Mouse (Mus musculus) forebrain, embryonic 14.5 days (tissue): ENCODE results near the gene Ptges. TPM values are rescaled to one million over a fixed set of nuclear protein-coding genes. Genes with fewer than 3 reads are reported as not detected.
"Not testable (repeated sequence)": the region's sequence is repeated elsewhere in the genome, so short reads cannot be mapped to it uniquely, and the experiment has no call there.

Source experiments
- ATAC-seq: fragments of 200-750 bp; cut with Nextera tagmentation; 2 replicates; pipeline ENCODE4 v1.8.0; 2017; ENCODE audit warnings: mild to moderate bottlenecking, moderate library complexity
- DNase-seq: peaks from one replicate; pipeline ENCODE4 v3.0.0-alpha.2; 2015; ENCODE audit warnings: low spot score
- H3K27ac ChIP-seq: fragments of 300-500 bp; sonication (generic); 2 replicates; pipeline ENCODE4 v1.5.1; 2014; ENCODE audit warnings: low read depth, mild to moderate bottlenecking, control low read depth, low read length, moderate library complexity
- H3K27me3 ChIP-seq: fragments of 300-500 bp; sonication (generic); replicated peaks from 2 replicates; pipeline ENCODE4 v1.6.1; 2014; ENCODE audit warnings: low read length, control low read depth, mixed read lengths; ENCODE audit not compliant: control insufficient read depth, insufficient read depth
- H3K36me3 ChIP-seq: fragments of 300-500 bp; sonication (generic); 2 replicates; pipeline ENCODE4 v1.6.1; 2014; ENCODE audit warnings: low read length, control low read depth; ENCODE audit not compliant: control insufficient read depth, insufficient read depth
- H3K4me1 ChIP-seq: fragments of 300-500 bp; sonication (generic); 2 replicates; pipeline ENCODE4 v1.6.1; 2014; ENCODE audit warnings: antibody characterized with exemption, low read length, control low read depth; ENCODE audit not compliant: control insufficient read depth, insufficient read depth
- H3K4me2 ChIP-seq: fragments of 300-500 bp; sonication (generic); 2 replicates; pipeline ENCODE4 v1.6.1; 2014; ENCODE audit warnings: mild to moderate bottlenecking, control low read depth, low read length
- H3K4me3 ChIP-seq: fragments of 300-500 bp; sonication (generic); 2 replicates; pipeline ENCODE4 v1.5.1; 2014; ENCODE audit warnings: low read depth, low read length, control low read depth
- H3K9ac ChIP-seq: fragments of 300-500 bp; sonication (generic); 2 replicates; pipeline ENCODE4 v1.6.1; 2014; ENCODE audit warnings: mild to moderate bottlenecking, low read length, control low read depth, moderate library complexity
- H3K9me3 ChIP-seq: fragments of 300-500 bp; sonication (generic); replicated peaks from 2 replicates; pipeline ENCODE4 v1.6.1; 2016; ENCODE audit warnings: low read length, control low read depth, mixed read lengths; ENCODE audit not compliant: control insufficient read depth
- WGBS: fragments of 180-500 bp; shearing (Covaris S2); extraction: QIAGEN DNeasy Blood & Tissue Kit; methylation state at CpG from one replicate; pipeline ENCODE4 v1.1.7; 2014; 5-methylcytosine and 5-hydroxymethylcytosine counted together
- polyA plus RNA-seq: library from polyadenylated mRNA; unstranded; fragments of >200 nt; fragmentation: Nextera tagmentation; extraction: Ambion mirVana; gene quantifications from 2 replicates; pipeline ENCODE4 v1.2.1, GENCODE M21; 2014

Gene Ptges
- polyA plus RNA-seq, 1 experiment from 2014 or later, result 2.6 TPM

GRCm38 (mm10) chr2:30933917-30934450 lies 4.3 kb upstream of the Ptges start:
- Histone ChIP-seq H3K36me3 (no peaks in the 10 kb centered on the region), H3K4me3 (no peak overlapping the region), H3K27me3 (no peaks in the 10 kb centered on the region), H3K9me3 (no peaks in the 10 kb centered on the region), H3K4me2 (no peak overlapping the region), H3K9ac (no peak overlapping the region), H3K4me1 (no peaks in the 10 kb centered on the region), H3K27ac (no peak overlapping the region)
- peak; percentile 86 for DNase-seq
- no peak for ATAC-seq
- WGBS, result 23% methylated on average over 7 of the region's 7 CpGs

- Histone ChIP-seq H3K9ac (no peak overlapping the region), H3K27ac (no peak overlapping the region), H3K4me3 (no peak overlapping the region), H3K27me3 (no peaks in the 10 kb centered on the region), H3K9me3 (no peaks in the 10 kb centered on the region), H3K36me3 (no peaks in the 10 kb centered on the region), H3K4me2 (no peak overlapping the region), H3K4me1 (no peaks in the 10 kb centered on the region)
- WGBS, result 65% methylated on average over 6 of the region's 6 CpGs
- DNase-seq (no peak), ATAC-seq (no peak)
Observed at GRCm38 (mm10) chr2:30933032-30933431, 3.4 kb upstream of the Ptges start.

GRCm38 (mm10) chr2:30931922-30932321 lies 2.3 kb upstream of the Ptges start:
- H3K27ac ChIP-seq, result no peak overlapping the region
- ATAC-seq (no peak), DNase-seq (no peak)
- WGBS, result 76% methylated on average over 3 of the region's 3 CpGs
- H3K4me2 ChIP-seq, result no peak overlapping the region
- no peaks in the 10 kb centered on the region for H3K36me3 ChIP-seq
- H3K9ac ChIP-seq, result no peak overlapping the region
- H3K4me1 ChIP-seq, result no peaks in the 10 kb centered on the region
- no peaks in the 10 kb centered on the region for H3K9me3 ChIP-seq
- H3K27me3 ChIP-seq, result no peaks in the 10 kb centered on the region
- H3K4me3 ChIP-seq, result no peak overlapping the region

- H3K36me3 ChIP-seq, H3K4me2 ChIP-seq, H3K4me1 ChIP-seq, H3K9me3 ChIP-seq, H3K27ac ChIP-seq, DNase-seq, H3K4me3 ChIP-seq, H3K27me3 ChIP-seq, ATAC-seq, H3K9ac ChIP-seq: not testable (repeated sequence)
- WGBS, result 87% methylated on average over 2 of the region's 2 CpGs
Observed at GRCm38 (mm10) chr2:30930846-30931245, 1.2 kb upstream of the Ptges start.

GRCm38 (mm10) chr2:30928893-30929482 lies 675 bp downstream of the Ptges start:
- Histone ChIP-seq H3K4me3 (no peak overlapping the region), H3K9me3 (no peaks in the 10 kb centered on the region), H3K36me3 (no peaks in the 10 kb centered on the region), H3K27me3 (no peaks in the 10 kb centered on the region), H3K4me1 (no peaks in the 10 kb centered on the region), H3K9ac (peak overlapping the region; percentile 50; the same call in 1 of the 2 replicates), H3K4me2 (peak overlapping the region; percentile 57), H3K27ac (no peak overlapping the region)
- ATAC-seq (no peak), DNase-seq (no peak)
- 29% methylated on average over 12 of the region's 12 CpGs for WGBS

GRCm38 (mm10) chr2:30927844-30928628 lies 1.6 kb downstream of the Ptges start:
- DNase-seq (peak; percentile 89), ATAC-seq (peak; percentile 64)
- Histone ChIP-seq H3K27me3 (no peaks in the 10 kb centered on the region), H3K27ac (no peak overlapping the region), H3K4me1 (no peaks in the 10 kb centered on the region), H3K9me3 (no peaks in the 10 kb centered on the region), H3K4me2 (no peak overlapping the region), H3K36me3 (no peaks in the 10 kb centered on the region), H3K9ac (no peak overlapping the region), H3K4me3 (no peak overlapping the region)
- WGBS, result 21% methylated on average over 14 of the region's 14 CpGs

GRCm38 (mm10) chr2:30927151-30927781 lies 2.4 kb downstream of the Ptges start:
- Histone ChIP-seq H3K9ac (no peak overlapping the region), H3K36me3 (no peaks in the 10 kb centered on the region), H3K27me3 (no peaks in the 10 kb centered on the region), H3K9me3 (no peaks in the 10 kb centered on the region), H3K4me3 (no peak overlapping the region), H3K27ac (no peak overlapping the region), H3K4me2 (no peak overlapping the region), H3K4me1 (no peaks in the 10 kb centered on the region)
- no peak for DNase-seq
- ATAC-seq, result no peak
- WGBS, result 75% methylated on average over 9 of the region's 9 CpGs

GRCm38 (mm10) chr2:30926381-30926780 lies 3.3 kb downstream of the Ptges start:
- WGBS, result 85% methylated on average over 4 of the region's 4 CpGs
- Histone ChIP-seq H3K4me3 (no peak overlapping the region), H3K27ac (no peak overlapping the region)

GRCm38 (mm10) chr2:30925181-30925580 lies 4.5 kb downstream of the Ptges start:
- Histone ChIP-seq H3K4me2 (no peak overlapping the region), H3K27me3 (no peaks in the 10 kb centered on the region), H3K36me3 (no peaks in the 10 kb centered on the region), H3K4me1 (no peaks in the 10 kb centered on the region), H3K4me3 (no peak overlapping the region), H3K27ac (no peak overlapping the region), H3K9me3 (no peaks in the 10 kb centered on the region), H3K9ac (no peak overlapping the region)
- ATAC-seq (no peak), DNase-seq (no peak)
- 81% methylated on average over 4 of the region's 4 CpGs for WGBS

More at GRCm38 (mm10) chr2:30926381-30926780, 3.3 kb downstream of the Ptges start:
- Histone ChIP-seq H3K4me1 (no peaks in the 10 kb centered on the region), H3K27me3 (no peaks in the 10 kb centered on the region), H3K36me3 (no peaks in the 10 kb centered on the region), H3K4me2 (no peak overlapping the region), H3K9ac (no peak overlapping the region), H3K9me3 (no peaks in the 10 kb centered on the region)
- DNase-seq, result no peak
- no peak for ATAC-seq
